Mouse (Mus musculus): ENCODE data around the gene Cntrl. TPM values are rescaled to one million over a fixed set of nuclear protein-coding genes. Genes with fewer than 3 reads are reported as not detected.

Cntrl gene
- 20.0 and 21.3 TPM in 2 replicates for polyA plus RNA-seq (2015; fragmentation: Nextera tagmentation; extraction: Ambion mirVana)

DNA sequence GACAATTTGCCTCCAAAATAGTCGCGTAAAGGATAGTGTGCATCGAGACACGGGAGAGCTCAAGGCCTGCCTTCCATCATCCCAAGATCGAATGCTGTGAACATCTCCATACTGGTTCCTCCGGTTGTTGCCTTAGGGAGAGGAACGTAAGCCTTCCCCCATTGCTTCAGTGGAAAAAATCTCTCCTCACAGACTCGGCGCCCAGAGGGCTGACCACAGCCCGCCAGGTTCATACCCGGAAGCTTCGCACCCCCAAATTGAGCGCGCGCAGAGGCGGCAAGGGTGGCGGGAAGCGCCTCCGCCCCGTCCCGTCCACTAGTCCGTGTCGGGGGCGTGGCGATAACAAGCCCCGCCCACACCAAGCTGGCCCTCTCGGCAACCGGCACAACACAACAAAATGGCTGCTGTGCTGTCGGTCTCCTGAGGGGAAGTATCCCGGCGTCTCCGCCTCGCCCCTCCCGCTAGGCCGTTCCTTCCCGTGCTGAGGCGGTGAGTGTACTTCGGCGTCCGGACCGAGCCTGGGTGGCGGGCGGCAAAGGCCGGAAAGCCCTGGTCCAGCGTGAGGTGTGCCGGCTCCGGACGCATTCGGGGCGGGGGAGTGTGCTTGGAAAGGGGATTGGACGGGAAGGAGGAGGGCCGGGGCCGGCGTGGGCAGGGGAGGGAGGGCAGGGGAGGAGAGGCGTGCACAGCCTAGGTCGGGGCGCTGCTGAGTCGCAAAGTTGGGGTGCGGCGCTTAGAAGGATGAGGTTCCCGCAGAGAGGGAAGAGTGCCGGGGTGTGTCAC, at the start of gene Cntrl:
TSS of gene Cntrl (plus strand) at position 352 of the 783 bp plus-strand sequence.
- no peaks in the 10 kb centered on the region for H3K9me3 ChIP-seq
- WGBS, result under 1% methylated on average over 61 of the region's 62 CpGs
- no peaks in the 10 kb centered on the region for H3K36me3 ChIP-seq
- peak within 1 kb of the TSS; percentile 84 for H3K27ac ChIP-seq
- H3K4me3 ChIP-seq (replicated peaks), result peak within 1 kb of the TSS; percentile 91
- no peaks in the 10 kb centered on the region for H3K27me3 ChIP-seq (replicated peaks)
- 0 out of 2 replicates have a peak, but pooled peaks cover 3% of the 10 kb centered on the region for H3K4me1 ChIP-seq (replicated peaks)
- H3K9ac ChIP-seq, result peak within 1 kb of the TSS; percentile 75
- peak; percentile 98 for ATAC-seq
- H3K4me2 ChIP-seq (replicated peaks), result peak within 1 kb of the TSS; percentile 78

DNA sequence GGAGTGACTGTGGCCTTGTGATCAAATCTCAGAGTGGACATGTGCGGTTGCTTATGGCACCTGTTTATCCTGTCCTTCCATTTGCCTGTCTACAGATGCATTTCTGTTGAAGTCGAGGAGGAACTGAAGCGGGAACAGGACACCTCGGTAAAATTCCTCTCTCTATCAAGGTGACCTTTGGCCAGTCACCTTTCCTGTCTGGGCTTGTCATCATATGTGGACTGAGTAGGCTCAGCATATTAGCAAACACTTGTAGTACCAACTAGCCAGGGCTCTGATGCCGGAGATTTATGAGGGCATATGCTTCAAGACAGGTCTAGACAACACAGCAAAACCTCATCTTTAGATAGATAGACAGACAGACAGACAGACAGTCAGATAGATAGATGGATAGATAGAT, 49.0 kb upstream of the Cntrl start:
- H3K27me3 ChIP-seq (replicated peaks), result no peaks in the 10 kb centered on the region
- H3K4me2 ChIP-seq (replicated peaks), result no peak overlapping the region
- H3K9ac ChIP-seq, result no peak overlapping the region
- H3K4me3 ChIP-seq (replicated peaks), result no peak overlapping the region
- H3K4me1 ChIP-seq (replicated peaks), result no peaks in the 10 kb centered on the region
- WGBS, result 70% methylated on average over 5 of the region's 5 CpGs
- H3K27ac ChIP-seq, result no peak overlapping the region
- H3K36me3 ChIP-seq, result no peaks in the 10 kb centered on the region
- H3K9me3 ChIP-seq, result no peaks in the 10 kb centered on the region
- ATAC-seq, result no peak

DNA sequence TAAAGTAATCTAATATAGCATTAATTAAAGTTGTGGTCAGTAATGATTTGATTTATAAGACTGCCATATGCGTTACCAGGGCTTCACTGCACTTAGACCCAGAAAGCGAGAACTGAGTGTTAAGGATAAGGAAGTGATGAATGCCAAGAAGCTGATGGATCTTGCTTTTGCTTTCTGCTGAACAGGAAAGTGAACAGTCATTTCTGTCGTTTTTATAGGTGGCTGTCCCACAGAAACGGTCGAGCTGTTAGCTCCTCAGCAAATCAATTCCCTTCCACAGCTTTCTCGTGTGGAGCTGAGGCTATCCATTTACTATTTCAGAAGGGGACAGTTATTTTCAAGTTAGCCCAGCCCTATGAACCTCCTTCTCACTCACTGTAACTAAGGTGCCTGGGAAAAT, 48.4 kb upstream of the Cntrl start:
- H3K4me2 ChIP-seq (replicated peaks), result no peak overlapping the region
- H3K9me3 ChIP-seq, result no peaks in the 10 kb centered on the region
- no peak for ATAC-seq
- no peaks in the 10 kb centered on the region for H3K27me3 ChIP-seq (replicated peaks)
- WGBS, result 54% methylated on average over 6 of the region's 6 CpGs
- H3K27ac ChIP-seq, result no peak overlapping the region
- H3K4me1 ChIP-seq (replicated peaks), result no peaks in the 10 kb centered on the region
- no peak overlapping the region for H3K9ac ChIP-seq
- no peak overlapping the region for H3K4me3 ChIP-seq (replicated peaks)
- H3K36me3 ChIP-seq, result no peaks in the 10 kb centered on the region

DNA sequence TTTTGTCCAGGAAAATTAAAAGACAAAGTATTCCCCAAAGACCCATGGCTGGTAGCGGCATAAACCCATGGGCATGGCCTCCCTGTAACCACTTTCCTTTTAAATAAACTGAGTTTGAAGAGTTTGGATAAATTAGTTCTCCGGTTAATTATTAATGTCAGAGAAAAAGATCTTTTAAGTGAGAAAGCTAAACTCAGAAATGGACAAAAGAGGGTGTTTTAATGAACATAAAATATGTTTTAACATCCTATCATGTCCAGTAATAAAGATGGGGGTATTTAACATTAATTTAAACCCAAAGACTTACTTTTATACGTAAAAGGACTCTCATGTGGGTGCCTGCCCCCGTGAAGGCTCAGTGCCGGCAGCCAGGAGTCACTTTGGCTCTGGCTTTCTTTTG, 48.0 kb upstream of the Cntrl start, which contains the start of gene Hc:
TSS of gene Hc (minus strand) at position 101 of the 400 bp plus-strand sequence.
- Histone ChIP-seq H3K4me2 (replicated peaks) (no peak within 1 kb of the TSS), H3K9ac (no peak within 1 kb of the TSS), H3K4me3 (replicated peaks) (no peak within 1 kb of the TSS), H3K4me1 (replicated peaks) (no peaks in the 10 kb centered on the region), H3K27me3 (replicated peaks) (no peaks in the 10 kb centered on the region), H3K9me3 (no peaks in the 10 kb centered on the region), H3K36me3 (no peaks in the 10 kb centered on the region), H3K27ac (no peak within 1 kb of the TSS)
- WGBS, result 69% methylated on average over 5 of the region's 5 CpGs
- no peak for ATAC-seq

DNA sequence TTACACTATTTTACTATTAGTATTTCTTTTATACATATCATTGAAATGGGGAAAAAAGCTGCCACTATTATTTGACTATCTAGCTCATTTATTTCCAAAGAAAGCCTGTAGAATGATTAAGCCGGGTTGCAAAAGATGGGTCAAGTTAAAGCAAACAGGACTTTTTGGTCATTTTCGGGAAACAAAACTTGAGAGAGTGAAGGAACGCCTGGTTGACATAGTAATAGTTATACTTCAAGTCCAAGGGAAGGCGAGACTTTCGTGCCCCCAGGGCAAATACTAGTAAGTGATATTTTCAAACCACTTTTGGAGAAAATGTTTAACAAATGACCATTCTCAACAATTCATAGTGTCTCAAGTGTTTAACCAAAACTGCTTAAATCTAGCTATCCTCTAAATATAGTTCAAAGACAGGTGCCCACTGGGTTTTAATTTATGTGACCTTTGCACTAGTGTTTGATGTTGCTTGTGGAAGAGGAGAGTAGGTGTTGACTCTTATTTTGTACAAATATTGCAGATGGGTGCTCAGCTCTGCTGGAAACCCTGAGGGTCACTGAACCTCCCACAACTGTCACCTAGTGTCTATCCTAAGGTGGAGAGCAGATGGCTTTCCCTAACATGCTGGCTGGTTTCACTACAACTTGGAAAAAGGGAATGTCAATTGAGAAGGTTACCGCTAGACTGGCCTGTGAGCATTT, 45.8 kb upstream of the Cntrl start:
- H3K4me1 ChIP-seq (replicated peaks), result no peaks in the 10 kb centered on the region
- no peak overlapping the region for H3K9ac ChIP-seq
- H3K36me3 ChIP-seq, result no peaks in the 10 kb centered on the region
- WGBS, result 87% methylated on average over 6 of the region's 6 CpGs
- no peak overlapping the region for H3K4me2 ChIP-seq (replicated peaks)
- H3K27ac ChIP-seq, result no peak overlapping the region
- no peak overlapping the region for H3K4me3 ChIP-seq (replicated peaks)
- H3K27me3 ChIP-seq (replicated peaks), result no peaks in the 10 kb centered on the region
- ATAC-seq, result no peak
- no peaks in the 10 kb centered on the region for H3K9me3 ChIP-seq

DNA sequence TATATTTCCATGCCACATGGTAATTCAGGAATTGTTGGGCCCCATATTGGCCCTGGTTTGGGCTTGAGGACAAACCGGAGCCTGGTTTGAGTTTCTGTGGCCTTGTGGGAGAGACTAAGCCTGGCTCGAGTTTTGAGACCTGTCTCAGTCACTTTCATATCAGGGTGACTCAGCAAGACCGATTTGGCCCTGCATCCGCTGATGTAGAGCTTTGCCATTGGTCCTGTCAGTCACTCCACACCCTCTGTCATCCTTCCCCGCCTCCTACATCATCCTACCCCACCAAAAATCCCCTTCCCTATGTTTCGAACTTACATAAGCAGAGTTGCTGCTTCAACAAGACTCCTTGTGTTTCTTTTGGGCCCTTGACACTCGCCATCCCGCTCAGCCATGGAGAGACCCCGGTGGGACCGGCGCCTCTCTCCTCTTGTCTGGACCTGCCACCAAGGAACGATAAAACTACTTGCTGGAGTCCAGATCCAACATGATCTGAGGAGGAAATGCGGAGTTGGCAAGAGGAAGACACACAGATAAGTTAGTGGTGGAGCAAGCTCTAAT, 42.7 kb upstream of the Cntrl start:
- no peak overlapping the region for H3K27ac ChIP-seq
- no peak overlapping the region for H3K4me2 ChIP-seq (replicated peaks)
- H3K9me3 ChIP-seq, result no peaks in the 10 kb centered on the region
- no peak overlapping the region for H3K9ac ChIP-seq
- WGBS, result 91% methylated on average over 13 of the region's 13 CpGs
- no peak for ATAC-seq
- no peaks in the 10 kb centered on the region for H3K36me3 ChIP-seq
- no peaks in the 10 kb centered on the region for H3K27me3 ChIP-seq (replicated peaks)
- no peaks in the 10 kb centered on the region for H3K4me1 ChIP-seq (replicated peaks)
- no peak overlapping the region for H3K4me3 ChIP-seq (replicated peaks)

DNA sequence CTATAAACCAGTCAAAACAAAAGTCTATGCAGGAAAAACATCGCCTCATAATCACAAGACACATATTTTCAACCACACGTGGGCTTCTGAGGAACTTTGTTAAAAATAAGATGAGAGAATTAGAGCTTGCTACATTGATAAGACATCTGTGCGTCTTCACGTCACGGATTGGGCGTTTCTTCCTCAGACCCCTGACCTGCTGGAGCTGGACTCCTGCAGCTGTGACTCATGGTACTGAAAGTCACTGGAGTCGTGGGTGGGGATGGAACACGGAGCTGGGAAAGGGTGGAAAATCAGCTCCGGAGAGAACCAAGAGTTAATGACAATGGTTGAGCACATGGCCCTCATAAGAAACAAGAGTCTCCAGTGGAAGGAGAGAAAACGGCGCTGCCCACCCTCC, 42.2 kb upstream of the Cntrl start:
- Histone ChIP-seq H3K9me3 (no peaks in the 10 kb centered on the region), H3K36me3 (no peaks in the 10 kb centered on the region), H3K4me1 (replicated peaks) (no peaks in the 10 kb centered on the region), H3K27ac (no peak overlapping the region), H3K27me3 (replicated peaks) (no peaks in the 10 kb centered on the region), H3K4me2 (replicated peaks) (no peak overlapping the region), H3K4me3 (replicated peaks) (no peak overlapping the region), H3K9ac (no peak overlapping the region)
- WGBS, result 88% methylated on average over 11 of the region's 11 CpGs
- ATAC-seq, result no peak

DNA sequence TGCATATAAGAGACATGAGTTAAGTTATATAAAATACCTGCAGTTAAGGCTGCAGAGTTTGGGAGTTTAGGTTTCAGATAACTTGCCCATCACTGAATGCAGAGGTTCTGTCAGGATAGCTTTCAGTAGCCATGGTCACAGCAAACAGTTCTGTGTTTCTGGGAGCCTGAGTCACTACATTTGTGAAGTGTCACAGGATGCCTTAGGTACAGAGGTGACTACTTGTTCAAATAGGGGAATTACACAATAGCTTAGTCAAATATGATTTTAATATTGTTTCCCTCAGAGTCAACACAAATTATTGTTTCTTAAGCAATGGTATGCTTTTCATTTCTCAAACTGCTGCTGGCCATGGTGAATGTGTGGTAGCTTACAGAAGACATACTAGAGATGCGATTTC, 40.2 kb upstream of the Cntrl start:
- no peaks in the 10 kb centered on the region for H3K27me3 ChIP-seq (replicated peaks)
- no peaks in the 10 kb centered on the region for H3K9me3 ChIP-seq
- H3K4me3 ChIP-seq (replicated peaks), result no peak overlapping the region
- ATAC-seq, result no peak
- no peaks in the 10 kb centered on the region for H3K4me1 ChIP-seq (replicated peaks)
- no peak overlapping the region for H3K4me2 ChIP-seq (replicated peaks)
- 86% methylated on average over 1 of the region's 1 CpGs for WGBS
- H3K9ac ChIP-seq, result no peak overlapping the region
- H3K27ac ChIP-seq, result no peak overlapping the region
- H3K36me3 ChIP-seq, result no peaks in the 10 kb centered on the region

DNA sequence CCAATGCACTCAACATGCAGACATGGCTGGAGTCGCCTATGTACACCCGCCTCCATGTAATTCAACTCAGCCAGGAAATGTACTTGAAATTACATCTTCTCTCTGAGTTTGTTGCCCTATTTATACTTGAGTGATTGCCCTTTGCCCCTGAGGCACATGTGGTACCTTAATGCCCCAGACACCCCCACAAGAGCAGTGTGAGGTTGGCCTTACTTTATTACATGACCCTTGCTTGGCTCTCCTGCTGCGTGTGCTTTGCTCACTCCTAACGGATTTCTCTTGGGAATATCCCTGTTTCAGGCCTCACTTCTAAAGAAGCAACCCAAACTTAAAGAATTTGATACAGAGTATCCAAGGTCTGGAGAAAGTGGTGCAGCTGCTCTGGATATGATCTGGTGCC, 39.0 kb upstream of the Cntrl start:
- no peaks in the 10 kb centered on the region for H3K27me3 ChIP-seq (replicated peaks)
- H3K4me1 ChIP-seq (replicated peaks), result no peaks in the 10 kb centered on the region
- H3K27ac ChIP-seq, result no peak overlapping the region
- no peak for ATAC-seq
- H3K9ac ChIP-seq, result no peak overlapping the region
- no peaks in the 10 kb centered on the region for H3K9me3 ChIP-seq
- no peak overlapping the region for H3K4me3 ChIP-seq (replicated peaks)
- no peak overlapping the region for H3K4me2 ChIP-seq (replicated peaks)
- H3K36me3 ChIP-seq, result no peaks in the 10 kb centered on the region
- 73% methylated on average over 4 of the region's 4 CpGs for WGBS

DNA sequence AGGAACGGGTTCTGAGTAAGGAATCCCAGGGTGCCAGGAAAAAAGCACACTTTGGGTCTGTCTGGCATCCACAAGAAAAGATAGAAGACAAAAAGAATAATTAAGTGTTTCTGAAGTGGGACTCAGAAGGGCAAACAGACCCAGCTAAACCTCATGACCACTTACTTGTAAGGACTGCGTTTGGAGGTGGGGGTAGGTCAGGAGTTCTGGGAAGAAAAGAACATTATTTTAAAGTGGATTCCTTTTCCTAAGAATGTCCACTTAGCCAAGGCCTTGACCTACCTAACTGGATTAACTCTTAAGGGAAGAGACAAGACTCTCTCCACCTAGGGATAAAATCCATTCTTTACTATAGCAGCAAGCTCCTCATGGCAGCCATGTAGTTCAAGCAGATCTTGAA, 36.7 kb upstream of the Cntrl start:
- H3K4me3 ChIP-seq (replicated peaks), result no peak overlapping the region
- H3K9ac ChIP-seq, result no peak overlapping the region
- H3K36me3 ChIP-seq, result no peaks in the 10 kb centered on the region
- no peak overlapping the region for H3K4me2 ChIP-seq (replicated peaks)
- H3K27me3 ChIP-seq (replicated peaks), result no peaks in the 10 kb centered on the region
- H3K9me3 ChIP-seq, result no peaks in the 10 kb centered on the region
- ATAC-seq, result no peak
- whole genome bisulfite sequencing, result 64% methylated on average over 2 of the region's 2 CpGs
- no peak overlapping the region for H3K27ac ChIP-seq
- H3K4me1 ChIP-seq (replicated peaks), result no peaks in the 10 kb centered on the region

DNA sequence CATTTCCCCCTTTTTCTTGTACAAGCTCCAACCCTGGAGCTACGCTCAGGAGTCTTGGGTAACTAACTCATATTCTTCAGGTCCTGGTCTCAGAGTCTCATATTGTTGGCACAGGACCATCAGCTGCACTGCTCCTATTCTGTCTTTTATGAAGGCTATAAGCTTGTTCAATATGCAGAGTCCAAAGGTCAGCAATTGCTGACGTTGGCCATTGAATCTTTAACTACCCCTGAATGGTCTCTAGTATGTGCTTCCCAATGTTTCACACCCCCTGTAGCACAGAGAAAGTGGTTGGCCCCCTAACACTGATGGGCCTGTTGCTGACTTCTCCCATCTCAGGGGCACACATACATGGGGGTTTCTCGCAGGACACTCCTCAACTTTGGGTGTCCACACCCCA, 35.0 kb upstream of the Cntrl start:
- Histone ChIP-seq H3K4me1 (replicated peaks) (no peaks in the 10 kb centered on the region), H3K27me3 (replicated peaks) (no peaks in the 10 kb centered on the region), H3K4me3 (replicated peaks) (no peak overlapping the region), H3K27ac (no peak overlapping the region), H3K9ac (no peak overlapping the region), H3K36me3 (no peaks in the 10 kb centered on the region), H3K4me2 (replicated peaks) (no peak overlapping the region), H3K9me3 (no peaks in the 10 kb centered on the region)
- peak; percentile 51; the same call in 1 of the 2 replicates for ATAC-seq
- WGBS, result 76% methylated on average over 3 of the region's 3 CpGs

DNA sequence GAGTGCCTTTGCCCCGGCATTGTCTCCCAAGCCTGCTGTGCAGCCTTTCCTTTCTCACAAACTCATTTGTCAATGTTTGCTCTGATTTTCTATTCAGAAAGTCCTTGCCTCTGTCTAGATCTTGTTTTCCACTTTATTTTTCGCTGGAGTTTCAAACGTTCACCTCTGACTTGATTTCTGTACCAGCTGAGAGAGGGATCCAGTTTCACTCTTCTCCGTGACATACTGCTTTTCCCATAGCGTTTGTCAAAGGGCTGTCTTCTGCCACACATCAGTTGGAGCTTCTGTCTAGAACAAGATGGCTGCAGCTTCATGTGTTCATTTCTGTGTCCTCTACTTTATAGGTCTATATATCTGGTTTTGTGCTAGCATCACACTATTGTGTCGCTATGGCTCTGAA, 30.1 kb upstream of the Cntrl start:
- Histone ChIP-seq H3K4me1 (replicated peaks) (no peaks in the 10 kb centered on the region), H3K36me3 (no peaks in the 10 kb centered on the region), H3K4me3 (replicated peaks) (no peak overlapping the region), H3K27me3 (replicated peaks) (no peaks in the 10 kb centered on the region), H3K9me3 (no peaks in the 10 kb centered on the region), H3K9ac (no peak overlapping the region), H3K27ac (no peak overlapping the region), H3K4me2 (replicated peaks) (no peak overlapping the region)
- ATAC-seq, result no peak
- WGBS, result 71% methylated on average over 6 of the region's 6 CpGs

All from intestine, embryonic 15.5 days (tissue).